Mouse (Mus musculus) E14TG2a.4 (cell line): ENCODE measurements at regions not wholly inside any gene's neighbourhood (a gene's known extent, or its start where the extent isn't known, plus 50 kb on each side); places are given as distances from the start of the nearest gene placed in this dataset.

Experiments used
- CTCF ChIP-seq: conservative IDR thresholded peaks from 2 replicates; pipeline ENCODE4 v1.5.1; 2014; ENCODE audit warnings: low read length
- NANOG ChIP-seq: IDR thresholded peaks from 2 replicates; pipeline ENCODE4 v1.6.1; 2014; ENCODE audit warnings: borderline replicate concordance, low read length, mixed read lengths
- POU5F1 ChIP-seq: IDR thresholded peaks from 2 replicates; pipeline ENCODE4 v1.6.1; 2014; ENCODE audit warnings: low read length, borderline replicate concordance

- no peak for TF ChIP-seq CTCF
- TF ChIP-seq NANOG, result no peak
- no peak for TF ChIP-seq POU5F1
Measured at GRCm38 (mm10) chr15:97188545-97188944, 58.4 kb upstream of the Pced1b start.
